Mouse (Mus musculus): ENCODE results near the gene Brca1. TPM values are rescaled to one million over a fixed set of nuclear protein-coding genes. Genes with fewer than 3 reads are reported as not detected.
A peak's percentile ranks its signal among the peaks of the same experiment; 100 is the strongest.
"Not testable (repeated sequence)": the region's sequence is repeated elsewhere in the genome, so short reads cannot be mapped to it uniquely, and the experiment has no call there.

Gene Brca1
- total RNA-seq (2021): 1 to 10 TPM; 1.2 to 1.7 TPM
- long read RNA-seq, experiment 1: 0 reads
- long read RNA-seq, experiment 2: 0 reads

- intact Hi-C loops (cut with DNase I): loop anchor here (5.0 kb wide), 1 partner anchor 85 kb away; the partner anchor contains the start of gene Vat1
- DNase-seq: peak; percentile 89 to 95
These were observed at the start of gene Brca1, which contains the start of gene Nbr1 for GRCm38 (mm10) chr11:101551751-101552475. Brca1 (minus strand) TSS chr11:101551955. Nbr1 (plus strand) TSS chr11:101552149.

DNA sequence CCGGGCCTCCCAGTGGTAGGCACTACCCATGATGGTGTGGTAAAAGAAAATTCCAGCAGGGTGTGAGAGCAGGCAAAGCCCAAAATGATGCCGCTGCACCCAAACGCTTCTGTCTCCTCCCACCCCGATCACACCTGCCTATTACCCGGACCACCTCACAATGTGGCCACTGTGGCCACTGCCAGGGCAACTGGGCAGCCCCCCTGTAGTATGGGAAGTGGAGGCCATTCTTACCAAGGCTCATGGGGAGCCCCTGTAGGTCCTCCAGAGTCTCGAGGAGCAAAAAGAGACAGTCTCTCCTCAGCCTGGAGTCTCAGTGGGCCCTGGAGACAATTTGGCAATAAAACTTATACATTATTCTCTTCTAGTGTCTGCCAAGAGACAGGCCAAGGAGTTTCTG lies 47.4 kb upstream of the Brca1 start, which contains the start of gene Gm11634:
Gene Gm11634 (minus strand): TSS at position 101 of the 400 bp plus-strand sequence.
- intact Hi-C loops (cut with DNase I): no loop called here
- DNase-seq: no peak

DNA sequence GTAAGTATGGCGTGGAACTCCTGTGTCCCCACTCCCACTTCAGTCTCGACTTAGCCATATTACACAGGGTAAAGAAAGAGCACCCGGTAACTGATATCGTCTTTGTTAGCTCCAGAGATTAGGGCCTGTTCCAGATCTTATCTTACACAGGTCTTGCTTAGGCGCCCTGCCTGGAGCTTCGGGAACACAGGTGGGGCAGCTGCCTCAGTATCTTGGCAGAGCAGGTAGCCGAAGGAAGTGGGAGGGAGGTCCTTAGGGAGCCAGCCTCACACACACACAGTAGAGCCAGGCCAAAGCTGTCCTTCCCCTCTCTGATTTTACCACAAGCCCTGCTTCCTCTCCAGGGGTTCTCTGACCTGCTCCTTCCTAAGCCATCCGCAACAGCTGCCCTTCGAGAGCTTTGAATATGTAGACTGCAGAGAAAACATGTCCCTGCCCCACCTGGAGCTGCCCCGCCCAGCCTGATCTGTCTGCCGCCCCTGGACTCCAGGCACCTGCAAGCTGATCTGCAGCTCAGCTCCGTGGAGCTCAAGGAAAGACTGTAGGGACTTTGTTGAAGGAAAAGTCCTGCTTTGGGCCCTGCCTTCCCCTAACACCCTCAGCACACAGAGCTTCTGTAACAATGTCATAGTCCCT lies 38.4 kb upstream of the Brca1 start:
- no peak for DNase-seq
- intact Hi-C loops (cut with DNase I): no loop called here

- peak; percentile 54 to 71 for DNase-seq
- intact Hi-C loops (cut with DNase I): no loop called here
These were observed 37.7 kb upstream of the Brca1 start for GRCm38 (mm10) chr11:101589444-101589843.

- intact Hi-C loops (cut with DNase I): no loop called here
- no peak for DNase-seq
These were observed 37.1 kb upstream of the Brca1 start for GRCm38 (mm10) chr11:101588868-101589267.

- DNase-seq: no peak
- intact Hi-C loops (cut with DNase I): no loop called here
These were observed 35.9 kb upstream of the Brca1 start for GRCm38 (mm10) chr11:101587676-101588075.

GRCm38 (mm10) chr11:101585805-101586204 lies 34.0 kb upstream of the Brca1 start:
- no peak for DNase-seq
- intact Hi-C loops (cut with DNase I): no loop called here

DNA sequence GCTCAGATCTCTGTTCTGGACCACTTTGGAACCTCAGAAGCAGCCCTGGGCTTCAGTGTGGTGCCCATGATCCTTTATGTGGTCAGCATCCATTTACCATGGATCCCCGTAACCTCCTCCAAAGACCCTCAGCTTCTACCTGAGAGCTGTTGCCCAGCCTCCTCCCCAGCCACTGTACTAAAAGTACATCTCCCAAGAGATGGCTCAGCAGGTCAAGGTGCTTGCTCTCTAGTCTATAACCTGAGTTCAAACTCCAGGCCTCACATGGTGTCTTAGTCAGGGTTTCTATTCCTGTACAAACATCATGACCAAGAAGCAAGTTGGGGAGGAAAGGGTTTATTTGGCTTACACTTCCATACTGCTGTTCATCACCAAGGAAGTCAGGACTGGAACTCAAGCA lies 33.3 kb upstream of the Brca1 start:
- intact Hi-C loops (cut with DNase I); DNase-seq: not testable (repeated sequence)

- no peak for DNase-seq
- intact Hi-C loops (cut with DNase I): no loop called here
These were observed 31.4 kb upstream of the Brca1 start for GRCm38 (mm10) chr11:101583205-101583604.

DNA sequence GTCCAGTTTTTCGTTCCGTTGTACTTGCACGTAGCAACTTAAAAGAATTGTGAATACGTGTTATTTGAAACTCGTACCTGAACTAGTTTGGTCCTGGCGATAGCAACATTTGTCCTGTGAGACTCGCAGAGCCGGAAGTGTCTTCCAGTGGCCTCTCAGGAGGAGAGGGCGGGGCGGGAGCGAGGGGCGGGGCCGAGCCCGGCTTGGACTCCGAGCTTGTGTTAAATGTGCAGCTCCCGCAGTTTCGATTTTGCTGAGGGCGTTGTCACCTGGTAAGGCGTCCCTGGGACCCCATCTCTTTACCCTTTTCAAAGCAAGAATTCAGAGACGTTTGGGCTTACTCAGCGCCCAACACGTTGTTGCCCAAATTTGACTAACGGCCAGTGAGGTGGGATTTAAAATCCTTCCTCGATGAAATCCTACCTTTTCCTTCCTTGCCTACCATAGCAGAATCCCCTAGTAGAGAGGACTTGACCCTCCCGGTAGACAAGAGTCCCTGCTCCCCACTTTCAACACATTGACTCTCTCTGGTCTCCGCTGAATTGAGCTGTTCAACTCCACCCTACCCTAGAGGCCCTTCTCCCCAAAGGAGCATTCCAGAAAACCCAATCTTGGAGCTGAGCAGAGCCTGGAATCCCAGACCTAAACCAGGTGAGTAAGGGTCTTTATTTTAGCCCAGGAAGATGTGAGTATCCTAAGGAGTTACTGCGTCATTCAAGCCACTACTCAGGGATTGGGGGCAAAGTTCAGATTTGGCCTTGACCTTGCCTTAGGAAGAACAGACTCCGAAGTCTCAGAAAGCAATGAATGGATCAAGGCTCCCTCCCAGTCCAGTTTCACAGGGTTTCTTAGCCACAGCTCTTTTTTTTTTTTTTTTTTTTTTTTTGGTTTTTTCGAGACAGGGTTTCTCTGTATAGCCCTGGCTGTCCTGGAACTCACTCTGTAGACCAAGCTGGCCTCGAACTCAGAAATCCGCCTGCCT lies 30.6 kb upstream of the Brca1 start, which contains the start of gene Tmem106a:
Gene Tmem106a (plus strand): TSS at position 189 of the 982 bp plus-strand sequence.
- peak; percentile 66 to 69 for DNase-seq
- intact Hi-C loops (cut with DNase I): no loop called here

GRCm38 (mm10) chr11:101581081-101581764 lies 29.5 kb upstream of the Brca1 start:
- intact Hi-C loops (cut with DNase I): no loop called here
- no peak for DNase-seq

DNA sequence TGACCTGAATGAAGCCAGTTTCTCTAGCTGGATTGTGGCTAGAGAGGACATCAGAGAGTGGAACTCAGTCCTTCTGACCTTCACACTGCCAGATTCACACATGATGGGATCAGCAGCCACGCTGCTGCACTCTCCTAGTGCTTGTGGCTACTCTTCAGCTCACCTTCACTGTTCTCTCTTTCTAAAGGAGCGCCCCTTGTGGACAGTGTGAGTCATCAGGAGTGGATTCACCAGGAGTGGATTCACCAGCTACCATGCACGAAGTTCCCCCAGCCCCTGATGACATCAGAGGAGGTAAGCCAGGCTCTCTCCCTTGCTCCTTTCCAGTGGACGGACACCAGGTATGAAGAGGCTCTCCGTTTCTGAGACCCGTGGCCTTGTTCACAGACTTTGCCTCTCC lies 24.4 kb upstream of the Brca1 start:
- DNase-seq: no peak
- intact Hi-C loops (cut with DNase I): no loop called here

DNA sequence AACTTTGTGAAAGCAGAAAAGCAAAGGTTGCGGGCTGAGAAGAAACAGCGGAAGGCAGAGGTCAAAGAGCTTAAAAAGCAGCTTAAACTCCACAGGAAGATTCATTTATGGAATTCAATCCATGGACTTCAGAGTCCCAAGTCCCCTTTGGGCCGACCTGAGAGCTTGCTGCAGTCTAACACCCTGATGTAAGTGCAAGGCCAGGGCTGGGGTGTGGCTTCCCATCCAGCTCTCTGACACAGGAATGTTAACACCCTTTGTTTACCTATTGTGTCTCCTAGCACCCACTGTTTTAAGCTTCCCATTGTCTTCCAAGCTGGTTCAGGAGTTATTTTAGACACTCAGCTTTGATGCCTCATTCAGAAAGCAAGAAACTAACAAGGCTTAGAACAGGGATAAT lies 16.7 kb upstream of the Brca1 start:
- no peak for DNase-seq
- intact Hi-C loops (cut with DNase I): no loop called here

DNA sequence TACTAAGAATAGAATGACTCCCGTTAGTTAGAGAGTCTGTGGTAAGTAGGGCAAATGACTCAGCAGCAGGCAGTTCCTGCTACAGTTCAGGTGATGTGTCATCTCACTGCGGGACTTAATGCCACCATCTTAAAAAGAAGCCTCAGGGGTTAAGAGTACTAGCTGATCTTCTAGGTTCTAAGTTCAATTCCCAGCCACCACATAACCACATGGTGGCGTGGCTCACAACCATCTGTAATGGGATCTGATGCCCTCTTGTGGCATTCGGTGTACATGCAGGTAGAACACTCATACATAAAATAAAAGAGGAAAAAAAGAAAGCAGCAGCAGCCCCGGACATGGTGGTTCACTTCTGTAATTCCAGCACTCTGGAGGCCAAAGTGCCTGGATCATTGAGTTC lies 10.6 kb upstream of the Brca1 start:
- DNase-seq: peak; percentile 30 to 54
- intact Hi-C loops (cut with DNase I): no loop called here

DNA sequence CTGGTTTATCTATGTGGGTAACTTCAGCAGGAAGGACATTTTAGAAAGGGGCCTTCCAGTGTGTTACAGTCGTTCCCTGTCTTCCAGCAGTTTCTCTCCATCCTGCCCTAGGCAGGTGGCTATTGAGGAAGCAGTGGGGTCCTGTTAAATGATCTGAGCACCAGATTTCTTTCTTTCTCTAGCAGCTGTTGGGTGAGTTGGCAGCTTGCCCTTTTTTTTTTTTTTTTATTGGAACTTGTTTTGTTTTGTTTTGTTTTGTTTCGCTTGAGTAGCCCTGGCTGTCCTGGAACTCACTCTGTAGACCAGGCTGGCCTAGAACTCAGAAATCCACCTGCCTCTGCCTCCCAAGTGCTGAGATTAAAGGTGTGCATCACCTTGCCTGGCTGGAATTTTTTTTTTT lies 5.2 kb upstream of the Brca1 start:
- intact Hi-C loops (cut with DNase I): no loop called here
- no peak for DNase-seq

GRCm38 (mm10) chr11:101556541-101556940 lies 4.8 kb upstream of the Brca1 start:
- DNase-seq: no peak
- intact Hi-C loops (cut with DNase I): no loop called here

- intact Hi-C loops (cut with DNase I): loop anchor here (5.0 kb wide), 1 partner anchor 86 kb away; the partner anchor contains the start of gene Vat1
- no peak for DNase-seq
These were observed 1.7 kb upstream of the Brca1 start for GRCm38 (mm10) chr11:101553354-101553930.

GRCm38 (mm10) chr11:101552476-101553300 lies 933 bp upstream of the Brca1 start:
- intact Hi-C loops (cut with DNase I): loop anchor here (5.0 kb wide), 1 partner anchor 85 kb away; the partner anchor contains the start of gene Vat1
- peak; percentile 92 to 93 for DNase-seq

GRCm38 (mm10) chr11:101548526-101548925 lies 3.2 kb downstream of the Brca1 start:
- intact Hi-C loops (cut with DNase I): no loop called here
- no peak for DNase-seq
